Mouse (Mus musculus) neural tube, embryonic 11.5 days (tissue): ENCODE results near the gene Cpm. TPM values are rescaled to one million over a fixed set of nuclear protein-coding genes. Genes with fewer than 3 reads are reported as not detected.
"Not testable (repeated sequence)": the region's sequence is repeated elsewhere in the genome, so short reads cannot be mapped to it uniquely, and the experiment has no call there.

Experiments used
- ATAC-seq: fragments of 200-750 bp; cut with Nextera tagmentation; 2 replicates; pipeline ENCODE4 v1.8.0; 2017; ENCODE audit warnings: moderate number of reproducible peaks, mild to moderate bottlenecking, moderate TSS enrichment, moderate library complexity; ENCODE audit not compliant: insufficient read depth, low FRiP score, low TSS enrichment
- DNase-seq: peaks from one replicate; pipeline ENCODE4 v3.0.0-alpha.2; 2015; ENCODE audit warnings: low spot score
- H3K27ac ChIP-seq: fragments of 300-500 bp; sonication (generic); 2 replicates; pipeline ENCODE4 v1.5.1; 2014; ENCODE audit warnings: low read depth, mild to moderate bottlenecking, low read length
- H3K27me3 ChIP-seq: fragments of 300-500 bp; sonication (generic); 2 replicates; pipeline ENCODE4 v1.6.1; 2014; ENCODE audit warnings: mild to moderate bottlenecking, low read length, mixed read lengths; ENCODE audit not compliant: control insufficient read depth, insufficient read depth
- H3K36me3 ChIP-seq: fragments of 300-500 bp; sonication (generic); 2 replicates; pipeline ENCODE4 v1.6.1; 2014; ENCODE audit warnings: mild to moderate bottlenecking, low read length, moderate library complexity, mixed read lengths; ENCODE audit not compliant: control insufficient read depth, insufficient read depth
- H3K4me1 ChIP-seq: fragments of 300-500 bp; sonication (generic); 2 replicates; pipeline ENCODE4 v1.6.1; 2014; ENCODE audit warnings: low read length, mixed read lengths; ENCODE audit not compliant: control insufficient read depth, insufficient read depth
- H3K4me2 ChIP-seq: fragments of 300-500 bp; sonication (generic); 2 replicates; pipeline ENCODE4 v1.6.1; 2014; ENCODE audit warnings: low read depth, mild to moderate bottlenecking, moderate library complexity
- H3K4me3 ChIP-seq: fragments of 300-500 bp; sonication (generic); 2 replicates; pipeline ENCODE4 v1.5.1; 2014; ENCODE audit warnings: low read depth, low read length
- H3K9ac ChIP-seq: fragments of 300-500 bp; sonication (generic); 2 replicates; pipeline ENCODE4 v1.6.1; 2014; ENCODE audit warnings: mild to moderate bottlenecking, low read length
- H3K9me3 ChIP-seq: fragments of 300-500 bp; sonication (generic); 2 replicates; pipeline ENCODE4 v1.6.1; 2016; ENCODE audit warnings: low read length; ENCODE audit not compliant: control insufficient read depth
- WGBS: fragments of 180-500 bp; shearing (Covaris S2); extraction: QIAGEN DNeasy Blood & Tissue Kit; methylation state at CpG from one replicate; pipeline ENCODE4 v1.1.7; 2014; 5-methylcytosine and 5-hydroxymethylcytosine counted together
- polyA plus RNA-seq: library from polyadenylated mRNA; unstranded; fragments of >200 nt; fragmentation: Nextera tagmentation; extraction: Ambion mirVana; gene quantifications from 2 replicates; pipeline ENCODE4 v1.2.1, GENCODE M21; 2014

Cpm gene
- polyA plus RNA-seq, 1 experiment from 2014 or later, result 21.1 TPM

DNA sequence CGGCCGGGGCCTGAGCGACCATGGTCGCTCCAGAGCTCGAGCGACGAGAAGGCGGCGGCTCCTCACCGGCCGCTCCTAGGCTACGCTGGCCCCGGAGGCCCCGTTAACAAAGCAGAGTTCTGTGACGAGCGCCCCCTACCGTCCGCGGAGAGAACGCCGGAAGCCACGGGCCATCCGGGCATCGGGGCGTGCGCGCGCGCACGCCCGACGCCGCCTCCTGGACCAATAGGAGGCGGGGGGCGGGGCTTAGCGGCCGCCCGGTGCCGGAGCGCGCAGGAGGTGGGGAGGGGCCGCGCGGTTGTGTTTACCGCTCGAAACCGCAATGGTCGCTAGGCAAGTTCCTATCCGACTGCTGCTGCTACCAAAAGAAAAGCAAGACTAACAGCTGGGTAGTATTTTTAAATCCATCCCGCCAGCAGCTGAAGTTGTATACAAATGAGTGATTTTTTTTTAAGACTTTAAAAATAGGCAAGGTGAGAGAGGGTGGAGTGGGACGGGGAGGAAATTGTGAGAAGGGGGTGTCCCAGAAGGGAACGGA is 81.4 kb downstream of the Cpm start, which contains the start of gene Mdm2:
TSS of gene Mdm2 (minus strand) at position 155 of the 538 bp plus-strand sequence.
- H3K4me3 ChIP-seq, result peak within 1 kb of the TSS; percentile 51
- H3K9ac ChIP-seq, result peak within 1 kb of the TSS; percentile 85
- no peaks in the 10 kb centered on the region for H3K9me3 ChIP-seq
- H3K27ac ChIP-seq, result peak within 1 kb of the TSS; percentile 84
- peaks cover 5% of the 10 kb centered on the region; the same call in 1 of the 2 replicates for H3K36me3 ChIP-seq
- DNase-seq (peak; percentile 98), ATAC-seq (peak; percentile 94)
- H3K4me1 ChIP-seq, result peaks cover 13% of the 10 kb centered on the region; the same call in 1 of the 2 replicates
- under 1% methylated on average over 52 of the region's 52 CpGs for WGBS
- no peaks in the 10 kb centered on the region for H3K27me3 ChIP-seq
- peak within 1 kb of the TSS; percentile 67 for H3K4me2 ChIP-seq

DNA sequence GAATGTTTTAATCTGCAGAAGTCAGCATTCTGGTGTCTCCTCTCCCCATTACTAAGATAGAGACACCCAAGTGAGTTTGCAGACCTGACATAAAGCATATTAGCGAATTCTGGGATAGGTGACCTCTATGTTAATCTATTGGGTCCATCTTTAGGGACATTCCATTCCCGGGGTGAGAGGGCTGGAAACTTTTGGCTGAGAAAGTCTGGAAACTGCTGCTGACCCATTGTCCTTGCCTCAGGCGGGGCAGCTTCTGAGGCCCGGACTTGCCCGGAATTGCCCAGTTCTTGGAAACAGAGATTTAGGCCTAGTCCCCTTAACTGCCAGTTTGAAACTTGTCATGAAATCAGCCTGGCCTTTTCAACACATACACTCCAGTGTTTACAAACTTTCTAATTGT is 82.1 kb downstream of the Cpm start:
- no peak for DNase-seq
- Histone ChIP-seq H3K9ac (peak overlapping the region; percentile 85), H3K4me1 (peaks cover 13% of the 10 kb centered on the region; the same call in 1 of the 2 replicates), H3K27ac (no peak overlapping the region), H3K9me3 (no peaks in the 10 kb centered on the region), H3K27me3 (no peaks in the 10 kb centered on the region), H3K36me3 (0 out of 2 replicates have a peak, but pooled peaks cover 5% of the 10 kb centered on the region), H3K4me2 (peak overlapping the region; percentile 60), H3K4me3 (peak overlapping the region; percentile 51)
- 76% methylated on average over 5 of the region's 5 CpGs for WGBS
- ATAC-seq, result no peak

DNA sequence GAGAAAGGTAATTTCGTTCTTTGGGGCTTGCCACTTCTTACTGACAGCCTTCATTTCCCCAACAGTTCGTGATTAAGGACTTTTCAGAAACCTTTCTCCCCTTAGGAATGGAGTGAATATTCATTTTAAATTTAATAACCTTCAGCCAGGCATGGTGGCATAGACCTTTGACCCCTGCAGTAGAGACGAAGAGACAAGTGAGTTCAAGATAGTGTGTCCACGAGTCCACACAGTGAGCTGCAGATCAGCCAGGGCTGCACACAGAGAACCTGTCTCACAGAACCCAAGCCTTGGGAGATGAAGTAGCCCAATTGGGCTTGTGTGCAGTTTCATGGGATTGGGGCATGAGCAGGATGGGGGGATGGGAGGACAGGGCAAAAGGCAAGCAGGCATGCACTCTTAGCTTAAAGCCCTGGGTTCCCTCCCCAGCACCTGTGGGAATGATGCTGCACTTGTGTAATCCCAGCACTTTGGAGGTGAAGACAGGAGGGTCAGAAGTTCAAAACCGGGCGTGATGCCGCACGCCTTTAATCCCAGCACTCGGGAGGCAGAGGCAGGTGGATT is 83.0 kb downstream of the Cpm start:
- H3K4me2 ChIP-seq, result no peak overlapping the region
- no peak overlapping the region for H3K4me3 ChIP-seq
- H3K9me3 ChIP-seq, result no peaks in the 10 kb centered on the region
- H3K4me1 ChIP-seq, result peaks cover 12% of the 10 kb centered on the region; the same call in 1 of the 2 replicates
- 90% methylated on average over 9 of the region's 9 CpGs for WGBS
- H3K9ac ChIP-seq, result no peak overlapping the region
- 0 out of 2 replicates have a peak, but pooled peaks cover under 1% of the 10 kb centered on the region for H3K36me3 ChIP-seq
- ATAC-seq (no peak), DNase-seq (no peak)
- no peak overlapping the region for H3K27ac ChIP-seq
- no peaks in the 10 kb centered on the region for H3K27me3 ChIP-seq

DNA sequence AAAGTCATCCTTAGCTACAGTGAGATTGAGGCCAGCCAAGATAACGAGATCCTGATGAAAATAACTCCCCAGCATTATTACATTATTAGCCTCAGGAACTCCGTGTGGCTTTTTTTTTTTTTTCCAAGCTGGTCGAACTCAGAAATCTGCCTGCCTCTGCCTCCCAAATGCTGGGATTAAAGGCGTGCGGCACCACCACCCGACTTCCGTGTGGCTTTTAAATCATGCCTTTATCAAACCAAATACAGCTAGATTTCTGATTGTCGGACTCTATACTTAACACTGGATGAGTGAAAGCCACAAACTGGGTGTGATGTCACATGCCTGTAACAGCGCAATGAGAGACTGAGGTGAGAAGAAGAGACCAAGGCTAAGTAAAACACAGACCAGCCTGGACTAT is 83.6 kb downstream of the Cpm start:
- Histone ChIP-seq H3K9me3 (no peaks in the 10 kb centered on the region), H3K27ac (no peak overlapping the region), H3K36me3 (no peaks in the 10 kb centered on the region), H3K4me1 (peaks cover 10% of the 10 kb centered on the region; the same call in 1 of the 2 replicates), H3K4me3 (no peak overlapping the region), H3K9ac (no peak overlapping the region), H3K4me2 (no peak overlapping the region), H3K27me3 (no peaks in the 10 kb centered on the region)
- DNase-seq (no peak), ATAC-seq (no peak)
- 93% methylated on average over 9 of the region's 9 CpGs for WGBS

DNA sequence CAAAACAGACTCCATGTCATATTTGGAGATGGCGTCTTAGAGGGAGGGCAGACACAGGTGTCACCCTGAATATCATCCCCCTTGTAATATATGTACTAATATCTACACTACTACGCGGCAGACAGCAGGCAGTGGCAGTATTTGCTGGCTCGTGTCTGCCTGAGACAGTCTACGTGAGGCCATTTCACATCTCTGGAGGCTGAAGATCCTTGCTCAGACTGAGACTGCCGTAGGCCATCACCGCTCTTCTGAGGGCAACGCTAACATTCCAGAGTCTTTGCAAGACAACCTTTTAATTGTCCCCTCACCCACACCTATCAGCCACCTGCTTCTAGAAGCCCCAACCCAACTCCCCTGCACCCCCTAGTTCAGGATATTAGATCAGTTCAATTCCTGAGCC is 84.2 kb downstream of the Cpm start:
- DNase-seq (no peak), ATAC-seq (no peak)
- Histone ChIP-seq H3K4me3 (no peak overlapping the region), H3K27ac (no peak overlapping the region), H3K27me3 (no peaks in the 10 kb centered on the region), H3K4me2 (no peak overlapping the region), H3K9me3 (no peaks in the 10 kb centered on the region), H3K9ac (no peak overlapping the region), H3K4me1 (peaks cover 12% of the 10 kb centered on the region; the same call in 1 of the 2 replicates), H3K36me3 (no peaks in the 10 kb centered on the region)
- 93% methylated on average over 8 of the region's 8 CpGs for WGBS

DNA sequence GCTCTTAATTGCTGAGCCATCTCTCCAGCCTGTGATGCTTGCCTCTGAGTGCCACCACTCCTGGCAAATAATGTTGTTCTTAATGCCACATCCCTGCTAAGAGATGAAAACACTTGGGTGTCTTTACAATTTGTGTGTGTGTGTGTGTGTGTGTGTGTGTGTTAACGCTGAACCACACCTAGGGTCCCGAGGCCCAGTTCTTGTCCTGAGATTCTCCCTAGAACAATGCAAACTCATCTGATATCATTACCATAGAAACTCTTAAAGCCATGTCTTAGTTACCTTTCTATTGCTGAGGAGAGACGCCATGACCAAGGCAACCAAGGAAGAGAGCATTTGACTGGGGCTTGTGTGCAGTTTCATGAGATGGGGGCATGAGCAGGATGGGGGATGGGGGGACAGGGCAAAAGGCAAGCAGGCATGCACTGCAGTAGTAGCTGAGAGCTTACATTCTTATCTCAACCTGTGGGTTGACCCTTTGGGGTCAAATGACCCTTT is 84.8 kb downstream of the Cpm start:
- Histone ChIP-seq H3K4me3 (no peak overlapping the region), H3K27ac (no peak overlapping the region), H3K36me3 (no peaks in the 10 kb centered on the region), H3K9ac (no peak overlapping the region), H3K9me3 (no peaks in the 10 kb centered on the region), H3K4me1 (peaks cover 10% of the 10 kb centered on the region; the same call in 1 of the 2 replicates), H3K4me2 (no peak overlapping the region), H3K27me3 (no peaks in the 10 kb centered on the region)
- WGBS, result 78% methylated on average over 3 of the region's 3 CpGs
- no peak for ATAC-seq
- DNase-seq, result no peak

DNA sequence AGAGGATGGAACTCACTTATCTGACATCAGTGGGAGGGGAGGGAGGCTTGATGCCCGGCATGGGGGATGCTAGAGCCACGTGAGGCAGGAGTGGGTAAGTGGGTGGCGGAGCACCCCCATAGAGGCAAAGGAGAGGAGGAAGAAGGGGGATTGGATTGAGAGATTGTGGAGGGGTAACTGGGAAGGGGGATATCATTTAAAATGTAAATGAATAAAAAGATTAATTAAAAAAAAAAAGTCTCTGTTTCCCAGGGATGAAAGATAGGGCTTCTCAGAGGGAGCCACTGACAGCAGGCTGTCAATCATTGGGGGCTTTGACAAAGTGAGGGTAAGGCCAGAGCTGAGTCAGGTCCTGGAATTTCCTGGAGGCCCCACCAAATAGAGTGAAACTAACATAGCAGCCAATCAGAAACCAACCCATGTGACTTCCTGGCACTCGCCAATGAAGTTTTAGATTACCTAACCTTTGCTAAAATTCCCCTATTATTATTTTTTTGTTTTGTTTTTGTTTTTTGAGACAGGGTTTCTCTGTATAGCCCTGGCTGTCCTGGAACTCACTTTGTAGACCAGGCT is 85.7 kb downstream of the Cpm start:
- no peaks in the 10 kb centered on the region for H3K9me3 ChIP-seq
- H3K27ac ChIP-seq, result no peak overlapping the region
- no peak for DNase-seq
- H3K27me3 ChIP-seq, result no peaks in the 10 kb centered on the region
- no peaks in the 10 kb centered on the region for H3K36me3 ChIP-seq
- no peak overlapping the region for H3K4me2 ChIP-seq
- no peak for ATAC-seq
- WGBS, result 77% methylated on average over 4 of the region's 4 CpGs
- no peak overlapping the region for H3K4me3 ChIP-seq
- H3K4me1 ChIP-seq, result 0 out of 2 replicates have a peak, but pooled peaks cover 6% of the 10 kb centered on the region
- H3K9ac ChIP-seq, result no peak overlapping the region

DNA sequence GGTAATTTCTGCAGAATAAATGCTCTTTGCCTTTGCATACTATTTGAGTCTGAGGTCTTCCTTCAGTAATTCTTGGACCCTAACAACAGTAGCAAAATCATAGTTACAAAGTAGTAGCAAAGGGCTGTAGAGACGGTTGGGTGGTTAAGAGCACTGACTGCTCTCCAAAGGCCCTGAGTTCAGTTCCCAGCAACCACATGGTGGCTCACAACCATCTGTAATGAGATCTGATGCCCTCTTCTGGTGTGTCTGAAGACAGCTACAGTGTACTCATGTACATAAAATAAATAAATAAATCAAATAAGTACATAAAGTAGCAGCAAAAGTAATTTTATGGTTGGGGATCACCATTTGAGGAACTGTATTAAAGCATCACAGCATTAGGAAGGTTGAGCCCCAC is 86.4 kb downstream of the Cpm start:
- not testable (repeated sequence) for H3K9me3 ChIP-seq, DNase-seq, H3K27ac ChIP-seq, ATAC-seq, H3K4me2 ChIP-seq, H3K36me3 ChIP-seq, H3K27me3 ChIP-seq, H3K4me1 ChIP-seq, H3K4me3 ChIP-seq, H3K9ac ChIP-seq
- WGBS, result 92% methylated on average over 1 of the region's 1 CpGs
